Mouse (Mus musculus) cerebellum, adult 2 months (tissue): Measurements from ENCODE around the gene Churc1.

Experiments
- CTCF ChIP-seq: fragments of 200-500 bp; IDR thresholded peaks from 2 replicates; pipeline ENCODE4 v1.5.1; 2011; ENCODE audit warnings: low read depth, mild to moderate bottlenecking, control low read depth, low read length, moderate library complexity, borderline replicate concordance; ENCODE audit not compliant: insufficient read depth
- POLR2A ChIP-seq: fragments of 200-500 bp; IDR thresholded peaks from 2 replicates; pipeline ENCODE4 v1.6.1; 2011; ENCODE audit warnings: low read length, control low read depth, borderline replicate concordance; ENCODE audit not compliant: insufficient read depth

GRCm38 (mm10) chr12:76819816-76820215 lies 54.5 kb downstream of the Churc1 start:
- TF ChIP-seq CTCF = no peak
- TF ChIP-seq POLR2A = no peak
